Mouse (Mus musculus): ENCODE data around the gene Hras. TPM values are rescaled to one million over a fixed set of nuclear protein-coding genes. Genes with fewer than 3 reads are reported as not detected.

Hras gene
- total RNA-seq, 1 experiment from 2014 or later = 81.7 TPM

GRCm38 (mm10) chr7:141214310-141214709 is 20.5 kb upstream of the Hras start:
- DNase-seq = no peak

GRCm38 (mm10) chr7:141213605-141214235 is 19.9 kb upstream of the Hras start, which contains the start of gene Lmntd2:
Gene Lmntd2 (minus strand): TSS chr7:141214080.
- no peak for DNase-seq

GRCm38 (mm10) chr7:141213133-141213532 is 19.3 kb upstream of the Hras start:
- DNase-seq = no peak

- DNase-seq = no peak
These were observed 16.9 kb upstream of the Hras start for GRCm38 (mm10) chr7:141210606-141211131.

DNA sequence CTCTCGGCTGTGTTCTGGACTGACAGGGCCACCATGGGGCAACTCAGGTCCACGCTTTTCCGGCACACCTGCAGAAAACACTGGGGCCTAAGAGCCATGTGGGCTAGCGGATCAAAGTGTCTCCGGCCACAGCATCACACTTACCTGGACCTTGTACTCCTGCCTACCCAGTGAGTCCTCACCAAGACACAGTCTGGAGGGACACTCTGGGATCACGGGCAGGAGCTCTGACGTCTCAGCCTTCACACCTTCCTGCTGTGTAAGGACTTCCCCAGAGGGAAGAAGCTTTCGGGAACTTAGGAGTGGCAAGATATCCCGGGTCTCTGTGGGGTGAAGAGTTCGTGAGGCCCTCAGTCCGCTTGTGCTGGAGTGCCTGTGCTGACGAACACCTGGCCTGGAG is 16.3 kb upstream of the Hras start:
- no peak for DNase-seq

DNA sequence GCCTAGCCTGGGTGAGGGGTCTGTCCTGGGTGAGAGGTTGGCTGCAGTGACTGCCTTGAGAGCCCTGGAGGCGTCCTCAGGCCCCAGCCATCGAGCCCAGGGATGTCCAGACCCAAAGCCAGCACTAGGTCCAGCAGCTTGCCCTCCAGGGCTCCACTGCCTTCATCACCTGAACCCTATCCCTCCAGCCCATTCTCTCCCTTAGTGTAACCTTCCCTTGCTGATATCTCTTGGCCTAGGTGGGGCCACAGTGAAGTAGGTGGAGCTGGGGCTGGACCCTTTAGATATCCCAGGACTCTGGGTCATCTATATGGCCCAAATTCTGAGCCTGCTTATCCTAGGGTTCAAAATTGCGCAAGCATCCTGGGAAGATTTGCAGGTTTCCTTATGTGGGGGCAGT is 15.7 kb upstream of the Hras start:
- no peak for DNase-seq

DNA sequence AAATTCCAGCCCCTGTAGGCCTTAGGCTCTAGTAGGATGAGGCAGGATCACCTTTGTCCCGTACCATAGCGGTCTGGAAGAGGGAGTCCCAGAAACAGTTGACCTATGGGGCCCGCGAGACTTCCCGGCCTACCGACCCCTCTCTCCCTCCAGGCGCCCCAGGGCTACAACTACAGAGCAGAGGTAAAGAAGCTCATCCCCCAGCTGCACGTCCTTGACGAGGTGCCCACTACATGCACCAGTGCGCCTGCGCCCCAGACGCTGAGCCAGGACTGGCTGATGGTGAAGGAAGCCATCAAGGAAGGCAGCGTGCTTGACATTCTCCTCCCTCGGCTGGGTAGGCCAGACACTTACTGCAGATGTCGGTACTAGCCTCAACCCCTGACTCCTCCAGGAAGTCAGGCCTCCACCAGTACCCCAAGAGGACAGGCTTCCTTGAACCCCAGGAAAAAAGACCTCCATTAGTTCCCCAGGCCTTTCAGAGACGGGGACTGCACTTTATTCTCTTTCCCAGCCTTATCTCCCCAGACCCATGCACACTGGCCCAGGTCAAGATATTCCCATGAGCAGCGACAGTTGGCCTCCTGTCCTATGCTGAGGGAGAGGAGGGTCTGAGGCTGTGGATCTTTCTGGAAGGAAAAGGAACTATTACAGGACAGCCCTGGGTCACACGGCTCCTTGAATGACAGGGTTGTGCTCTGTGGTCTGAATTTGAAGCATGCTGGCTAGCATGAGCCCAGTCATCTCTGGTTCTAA is 12.6 kb upstream of the Hras start:
- no peak for DNase-seq

- DNase-seq = no peak
These were observed 11.7 kb upstream of the Hras start for GRCm38 (mm10) chr7:141205504-141205903.

- peak; percentile 51 for DNase-seq
These were observed 10.7 kb upstream of the Hras start for GRCm38 (mm10) chr7:141204546-141204945.

DNA sequence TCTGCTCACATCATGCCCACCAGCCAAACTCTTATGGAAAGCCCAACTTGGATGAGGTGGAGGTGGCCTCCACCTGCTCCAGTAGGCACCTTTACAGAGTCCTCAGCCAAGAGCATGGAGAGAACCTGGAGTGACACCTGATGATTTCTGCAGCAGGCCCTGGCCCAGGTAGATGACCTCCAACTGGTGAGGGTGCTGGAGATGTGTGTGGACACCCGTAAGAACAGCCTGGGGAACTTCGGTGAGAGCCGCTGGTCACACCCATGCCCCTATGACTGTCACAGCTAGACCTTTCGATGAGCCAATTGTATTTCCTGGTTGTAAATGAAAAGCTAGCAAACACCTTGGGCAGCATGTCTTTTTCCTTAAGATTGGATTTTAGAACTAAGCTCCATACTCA is 4.3 kb upstream of the Hras start:
- no peak for DNase-seq

- no peak for DNase-seq
These were observed 2.9 kb upstream of the Hras start for GRCm38 (mm10) chr7:141196619-141197282.

GRCm38 (mm10) chr7:141195754-141196153 is 1.9 kb upstream of the Hras start:
- DNase-seq = no peak

- peak; percentile 96 for DNase-seq
These were observed 1.0 kb upstream of the Hras start for GRCm38 (mm10) chr7:141194830-141195229.

GRCm38 (mm10) chr7:141194409-141194808 is 604 bp upstream of the Hras start:
- DNase-seq = no peak

DNA sequence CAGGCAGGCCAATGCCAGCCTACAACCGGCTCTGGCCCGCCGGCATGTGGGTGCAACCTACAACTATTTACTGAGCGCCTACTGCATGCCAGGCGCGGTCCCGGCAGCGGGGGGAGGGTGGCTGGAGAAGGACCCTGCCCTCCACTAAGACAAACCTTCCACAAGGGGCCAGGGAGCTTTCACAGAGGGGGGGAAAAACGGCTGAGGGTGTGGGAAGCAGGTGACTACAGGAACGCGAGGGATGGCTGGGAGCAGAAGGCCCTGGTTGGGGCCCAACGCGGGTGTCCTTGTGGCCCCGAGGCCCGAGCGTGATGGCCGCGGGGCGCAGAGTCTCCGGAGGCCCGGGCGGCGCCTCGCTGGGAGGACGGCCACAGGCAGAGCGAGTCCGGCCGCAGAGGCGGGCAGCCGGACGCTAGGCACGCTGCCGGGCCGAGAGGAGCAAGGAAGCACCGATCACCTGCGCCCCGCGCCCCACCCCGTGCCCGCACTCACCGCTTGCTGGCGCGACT is 403 bp downstream of the Hras start:
- no peak for DNase-seq

GRCm38 (mm10) chr7:141192776-141193347 is 943 bp downstream of the Hras start:
- no peak for DNase-seq

GRCm38 (mm10) chr7:141191796-141192685 is 1.8 kb downstream of the Hras start:
- DNase-seq = no peak

GRCm38 (mm10) chr7:141191036-141191435 is 2.8 kb downstream of the Hras start:
- DNase-seq = peak; percentile 58

DNA sequence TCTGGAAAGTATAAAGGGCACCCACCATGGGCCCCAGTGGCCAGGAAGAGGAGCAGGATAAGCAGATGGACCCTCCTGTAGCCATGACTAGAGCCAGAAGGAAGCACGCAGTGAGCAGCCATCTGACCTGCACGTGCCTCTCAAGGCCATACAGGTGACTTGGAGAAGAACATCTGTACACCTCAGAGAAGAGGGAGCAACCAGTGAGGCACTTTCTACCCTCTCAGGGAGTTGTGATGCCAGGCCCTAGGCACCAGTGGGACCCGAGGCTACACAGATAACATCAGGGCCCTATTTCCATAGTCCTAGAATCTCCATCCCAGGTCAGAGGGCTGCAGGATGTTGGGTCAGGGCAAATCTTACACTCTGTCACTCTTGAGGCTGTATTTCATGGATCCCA is 3.6 kb downstream of the Hras start:
- DNase-seq = no peak

DNA sequence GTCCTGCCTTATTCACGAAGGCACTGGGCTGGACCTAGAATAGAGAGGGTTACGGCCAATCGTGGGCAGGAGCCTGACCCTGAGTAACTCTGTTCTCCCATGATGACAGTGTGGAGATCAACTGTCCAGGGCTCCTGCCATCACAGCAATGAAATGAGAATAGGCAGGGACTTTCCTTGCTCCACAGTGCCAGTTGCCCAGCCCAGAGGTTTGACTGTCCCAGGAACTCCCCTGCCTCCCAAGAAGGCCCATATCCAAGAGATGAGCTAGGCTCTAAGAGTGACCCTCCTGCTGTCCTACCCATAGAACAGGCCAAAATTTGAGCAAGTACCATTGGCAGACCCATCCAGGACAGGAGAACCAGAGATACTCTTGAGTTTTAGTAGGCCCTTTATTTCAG is 5.1 kb downstream of the Hras start:
- DNase-seq = no peak

DNA sequence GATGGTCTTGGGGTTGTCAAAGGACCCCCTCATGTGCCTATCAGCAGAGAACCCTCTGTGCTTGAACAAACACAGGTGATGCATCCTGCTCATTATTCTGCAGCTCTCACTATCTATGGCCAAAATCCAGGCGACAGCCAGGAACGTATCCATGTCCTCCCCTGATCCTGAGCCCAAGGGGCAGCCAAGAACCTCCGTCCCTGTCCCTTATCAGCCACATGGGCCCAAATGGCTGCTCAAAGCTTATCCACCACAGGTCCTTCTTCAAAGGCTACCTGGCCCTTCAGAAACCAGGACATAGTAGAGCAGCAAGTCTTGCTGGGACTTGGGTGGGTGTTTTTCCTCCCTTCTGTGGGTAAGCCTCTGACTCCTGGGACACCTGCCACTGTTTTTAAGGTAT is 5.6 kb downstream of the Hras start:
- no peak for DNase-seq

GRCm38 (mm10) chr7:141176173-141176572 is 17.6 kb downstream of the Hras start:
- peak; percentile 93 for DNase-seq
